ENCODE assay signal across 20 mouse cellular contexts in the genomic region with DNA sequence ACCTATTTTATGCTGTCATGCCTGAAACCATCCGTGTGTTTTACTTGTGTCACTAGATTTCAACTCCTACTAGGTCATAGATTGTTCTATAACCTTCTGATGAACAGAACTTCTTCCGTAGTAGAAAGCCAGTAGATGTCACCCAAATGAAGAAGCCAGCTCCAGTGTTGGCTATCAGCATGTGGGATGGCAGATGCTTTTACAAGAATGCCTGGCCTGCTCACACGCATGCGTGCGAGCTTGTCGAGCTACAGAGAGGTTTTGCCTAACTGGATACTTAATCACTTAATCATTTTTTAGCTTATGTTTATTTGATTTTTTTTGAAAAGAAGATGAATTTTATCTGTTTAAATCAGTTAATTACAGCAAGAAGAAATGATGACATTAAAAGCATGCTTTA.
DNase-seq lines count a peak whose midpoint lies in the region; ATAC-seq lines count a peak whose summit lies in the region.
"Had no signal": no experiment of that assay in that cellular context is flagged by ENCODE, and none has a peak within 500 bp of the region (broad histone marks: within the 10 kb centered on the region; RNA-seq: fewer than 3 reads in every experiment).

No protein-coding gene starts in this region.

- no peak overlapping the region for H3K4me3 ChIP-seq in forebrain, embryonic 14.5 days (ENCODE audit: low read depth, low read length)
- H3K4me3 ChIP-seq in forebrain, embryonic 15.5 days, result no peak overlapping the region
- H3K4me3 ChIP-seq: embryonic facial prominence, embryonic 10.5 days; heart, embryonic 10.5 days; heart, embryonic 15.5 days; hindbrain, embryonic 10.5 days had no signal

- H3K27ac ChIP-seq in forebrain, embryonic 14.5 days (ENCODE audit: low read depth, low read length), result no peak overlapping the region
- no peak overlapping the region for H3K27ac ChIP-seq in forebrain, embryonic 15.5 days (replicated peaks)
- H3K27ac ChIP-seq: embryonic facial prominence, embryonic 10.5 days; heart, embryonic 10.5 days; heart, embryonic 15.5 days; hindbrain, embryonic 10.5 days; hindbrain, embryonic 14.5 days had no signal

- whole genome bisulfite sequencing in forebrain, embryonic 14.5 days, result 81% methylated on average over 6 of the region's 6 CpGs
- WGBS in forebrain, embryonic 15.5 days, result 77% methylated on average over 6 of the region's 6 CpGs

- no peak overlapping the region for H3K9ac ChIP-seq in forebrain, embryonic 14.5 days (ENCODE audit: low read length)
- H3K9ac ChIP-seq in forebrain, embryonic 15.5 days (replicated peaks), result no peak overlapping the region
- H3K9ac ChIP-seq: heart, embryonic 15.5 days; hindbrain, embryonic 14.5 days had no signal

- H3K36me3 ChIP-seq in forebrain, embryonic 14.5 days (ENCODE audit: control insufficient read depth, insufficient read depth, low read length), result no peaks in the 10 kb centered on the region
- no peaks in the 10 kb centered on the region for H3K36me3 ChIP-seq in forebrain, embryonic 15.5 days
- H3K36me3 ChIP-seq: embryonic facial prominence, embryonic 10.5 days; heart, embryonic 10.5 days; heart, embryonic 15.5 days; hindbrain, embryonic 10.5 days had no signal

- no peak for ATAC-seq in forebrain, embryonic 14.5 days
- no peak for ATAC-seq in forebrain, embryonic 15.5 days (replicated peaks)
- ATAC-seq: intestine, embryonic 16.5 days had no signal

- H3K4me1 ChIP-seq in forebrain, embryonic 14.5 days (ENCODE audit: control insufficient read depth, insufficient read depth, low read length), result no peaks in the 10 kb centered on the region
- H3K4me1 ChIP-seq in forebrain, embryonic 15.5 days, result no peaks in the 10 kb centered on the region
- H3K4me1 ChIP-seq: embryonic facial prominence, embryonic 10.5 days; heart, embryonic 10.5 days; heart, embryonic 15.5 days; hindbrain, embryonic 10.5 days had no signal

- H3K27me3 ChIP-seq in forebrain, embryonic 14.5 days (replicated peaks; ENCODE audit: control insufficient read depth, insufficient read depth, low read length), result no peaks in the 10 kb centered on the region
- no peaks in the 10 kb centered on the region for H3K27me3 ChIP-seq in forebrain, embryonic 15.5 days
- H3K27me3 ChIP-seq: CH12.LX; heart, embryonic 15.5 days had no signal

- intact Hi-C loops in left cerebral cortex, postnatal 4 days (cut with DNase I), result no loop called here

- H3K9me3 ChIP-seq in forebrain, embryonic 14.5 days (replicated peaks; ENCODE audit: control insufficient read depth, low read length), result no peaks in the 10 kb centered on the region
- no peaks in the 10 kb centered on the region for H3K9me3 ChIP-seq in forebrain, embryonic 15.5 days
- H3K9me3 ChIP-seq: embryonic facial prominence, embryonic 10.5 days; heart, embryonic 10.5 days; heart, embryonic 15.5 days; hindbrain, embryonic 10.5 days had no signal

- peak; percentile 59 for DNase-seq in forebrain, embryonic 14.5 days (ENCODE audit: low spot score)
- peak; percentile 13 for DNase-seq in left cerebral cortex, postnatal 4 days
- DNase-seq in left cerebral cortex, adult 9 months (ENCODE audit: low spot score in 2 of 2), result no peak
- peak; percentile 26 for DNase-seq in layer of hippocampus, adult 9-11 months
- no peak for DNase-seq in heart, adult 9 months (ENCODE audit: low spot score in 2 of 2)
- no peak for DNase-seq in right cerebral cortex, postnatal 25 days
- DNase-seq: adrenal gland, adult 2 months; adrenal gland, postnatal 25 days; cerebellum, adult 9-10 months; gastrocnemius, postnatal 36 days; heart, adult 11 months; heart, postnatal 14 days had no signal

- no peak overlapping the region for H3K4me2 ChIP-seq in forebrain, embryonic 14.5 days (ENCODE audit: low read length)
- no peak overlapping the region for H3K4me2 ChIP-seq in forebrain, embryonic 15.5 days (replicated peaks)
- H3K4me2 ChIP-seq: heart, embryonic 15.5 days; hindbrain, embryonic 14.5 days had no signal

Comparison
In these comparisons a context has a peak if more than half of its experiments do, and no peak if none do; other contexts are left out.
1. DNase-seq: peak in forebrain, embryonic 14.5 days (single experiment), left cerebral cortex, postnatal 4 days (single experiment) and layer of hippocampus, adult 9-11 months (single experiment); none in left cerebral cortex, adult 9 months (0 of 2), heart, adult 9 months (0 of 2) and right cerebral cortex, postnatal 25 days (single experiment).